Mouse (Mus musculus): Measurements from ENCODE around the gene R3hdml.

- TF ChIP-seq GATA1 (IDR thresholded peaks at IDR 0.05; ENCODE audit: low read length) (no peak), TAL1 (IDR thresholded peaks at IDR 0.05; ENCODE audit: low read length) (no peak)
Measured at GRCm38 (mm10) chr2:163444017-163444416, 48.1 kb upstream of the R3hdml start.
